Mouse (Mus musculus): ENCODE data around the gene Scnm1. TPM values are rescaled to one million over a fixed set of nuclear protein-coding genes. Genes with fewer than 3 reads are reported as not detected.

Gene Scnm1
- polyA plus RNA-seq (2014; fragmentation: Nextera tagmentation; extraction: Ambion mirVana) = 77.4 and 88.0 TPM in 2 replicates

DNA sequence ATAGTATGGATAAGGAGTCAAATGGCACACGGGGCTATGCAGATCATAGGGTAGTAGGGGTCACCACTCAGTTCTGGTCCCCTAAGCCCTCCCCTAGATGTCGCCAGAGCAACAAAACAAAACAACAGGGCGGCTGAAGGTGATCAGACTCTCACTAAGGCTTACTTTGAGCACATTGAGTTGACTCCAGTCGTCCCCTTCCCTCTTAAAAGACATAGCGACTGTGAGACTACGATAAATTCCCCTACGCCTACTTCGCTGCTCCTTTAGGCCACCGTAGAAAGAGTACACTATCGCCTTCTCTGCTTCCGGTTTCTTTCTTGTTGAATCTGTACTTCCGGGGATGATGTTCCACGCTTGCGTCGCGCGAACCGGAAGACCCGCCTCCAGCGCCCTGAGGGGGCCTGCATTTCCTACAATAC, at the start of gene Scnm1, which contains the start of gene Lysmd1:
TSS of gene Scnm1 (minus strand) at position 332 of the 422 bp plus-strand sequence.
TSS of gene Lysmd1 (plus strand) at position 409 of the 422 bp plus-strand sequence.
- no peaks in the 10 kb centered on the region for H3K9me3 ChIP-seq (ENCODE audit: control insufficient read depth, low read length)
- ATAC-seq (replicated peaks; ENCODE audit: low FRiP score) = peak; percentile 90
- no peaks in the 10 kb centered on the region for H3K36me3 ChIP-seq (ENCODE audit: control insufficient read depth, insufficient read depth, low read length)
- H3K4me2 ChIP-seq (ENCODE audit: low read depth, low read length, severe bottlenecking) = peak within 1 kb of the TSS; percentile 90
- H3K27ac ChIP-seq (ENCODE audit: low read depth, low read length) = 0 out of 2 replicates have a peak within 1 kb of the TSS, but pooled peaks have one; percentile 14
- H3K9ac ChIP-seq (ENCODE audit: low read length) = peak within 1 kb of the TSS; percentile 70
- H3K27me3 ChIP-seq (ENCODE audit: control insufficient read depth, insufficient read depth, low read length) = no peaks in the 10 kb centered on the region
- 0 out of 2 replicates have a peak, but pooled peaks cover 7% of the 10 kb centered on the region for H3K4me1 ChIP-seq (replicated peaks; ENCODE audit: control insufficient read depth, insufficient read depth, low read length)
- WGBS = 1% methylated on average over 20 of the region's 20 CpGs
- DNase-seq (ENCODE audit: low spot score) = peak; percentile 92
- H3K4me3 ChIP-seq (ENCODE audit: low read depth, low read length) = peak within 1 kb of the TSS; percentile 56

DNA sequence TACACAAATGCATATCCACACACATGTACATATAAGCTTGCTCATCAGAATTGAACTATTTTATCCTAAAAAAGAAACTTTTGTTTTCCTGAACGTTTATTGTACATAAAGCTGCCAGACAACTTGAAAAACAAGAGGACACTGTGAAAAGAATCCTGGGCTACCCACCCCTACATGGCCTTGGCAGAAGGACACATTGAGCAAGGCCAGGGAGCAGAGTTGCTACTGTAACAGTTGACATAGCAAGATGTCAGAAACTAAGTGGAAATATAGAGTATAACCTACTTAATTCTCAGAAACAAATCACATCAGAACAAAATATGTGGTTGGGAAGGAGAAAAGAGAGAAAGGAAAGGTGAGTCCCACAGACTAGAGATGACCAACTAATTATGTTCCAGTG, 48.0 kb upstream of the Scnm1 start:
- H3K4me3 ChIP-seq (ENCODE audit: low read depth, low read length) = no peak overlapping the region
- no peaks in the 10 kb centered on the region; the same call in 1 of the 2 replicates for H3K36me3 ChIP-seq (ENCODE audit: control insufficient read depth, insufficient read depth, low read length)
- DNase-seq (ENCODE audit: low spot score) = no peak
- H3K9ac ChIP-seq (ENCODE audit: low read length) = no peak overlapping the region
- no peak for ATAC-seq (replicated peaks; ENCODE audit: low FRiP score)
- no peaks in the 10 kb centered on the region for H3K27me3 ChIP-seq (ENCODE audit: control insufficient read depth, insufficient read depth, low read length)
- H3K27ac ChIP-seq (ENCODE audit: low read depth, low read length) = no peak overlapping the region
- H3K9me3 ChIP-seq (ENCODE audit: control insufficient read depth, low read length) = no peaks in the 10 kb centered on the region
- no peaks in the 10 kb centered on the region for H3K4me1 ChIP-seq (replicated peaks; ENCODE audit: control insufficient read depth, insufficient read depth, low read length)
- H3K4me2 ChIP-seq (ENCODE audit: low read depth, low read length, severe bottlenecking) = no peak overlapping the region
- 61% methylated on average over 1 of the region's 1 CpGs for WGBS

DNA sequence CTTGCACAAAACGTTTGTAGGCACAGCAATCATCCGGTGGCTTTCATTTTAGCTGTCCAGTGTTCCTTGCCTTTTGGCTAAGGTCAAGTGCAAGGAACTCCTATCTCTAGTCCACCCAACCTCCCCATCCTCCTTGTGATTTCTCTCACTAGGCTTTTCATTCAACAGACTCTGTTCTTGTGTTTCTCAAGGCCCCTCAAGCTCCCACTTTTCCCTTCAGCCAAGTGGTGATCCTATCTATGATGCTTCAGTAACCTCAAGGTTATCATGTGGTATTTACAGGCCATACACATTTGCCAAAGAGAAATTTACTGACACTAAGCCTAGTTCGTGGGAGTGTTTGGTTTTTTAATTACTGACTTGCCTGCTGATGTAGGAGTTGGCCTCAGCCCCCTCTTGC, 46.1 kb upstream of the Scnm1 start:
- Histone ChIP-seq H3K4me3 (ENCODE audit: low read depth, low read length) (no peak overlapping the region), H3K36me3 (ENCODE audit: control insufficient read depth, insufficient read depth, low read length) (no peaks in the 10 kb centered on the region), H3K9ac (ENCODE audit: low read length) (no peak overlapping the region), H3K27ac (ENCODE audit: low read depth, low read length) (no peak overlapping the region), H3K4me1 (replicated peaks; ENCODE audit: control insufficient read depth, insufficient read depth, low read length) (no peaks in the 10 kb centered on the region), H3K9me3 (ENCODE audit: control insufficient read depth, low read length) (no peaks in the 10 kb centered on the region), H3K4me2 (ENCODE audit: low read depth, low read length, severe bottlenecking) (no peak overlapping the region), H3K27me3 (ENCODE audit: control insufficient read depth, insufficient read depth, low read length) (no peaks in the 10 kb centered on the region)
- WGBS = 75% methylated on average over 3 of the region's 3 CpGs
- ATAC-seq (replicated peaks; ENCODE audit: low FRiP score) = no peak
- no peak for DNase-seq (ENCODE audit: low spot score)

DNA sequence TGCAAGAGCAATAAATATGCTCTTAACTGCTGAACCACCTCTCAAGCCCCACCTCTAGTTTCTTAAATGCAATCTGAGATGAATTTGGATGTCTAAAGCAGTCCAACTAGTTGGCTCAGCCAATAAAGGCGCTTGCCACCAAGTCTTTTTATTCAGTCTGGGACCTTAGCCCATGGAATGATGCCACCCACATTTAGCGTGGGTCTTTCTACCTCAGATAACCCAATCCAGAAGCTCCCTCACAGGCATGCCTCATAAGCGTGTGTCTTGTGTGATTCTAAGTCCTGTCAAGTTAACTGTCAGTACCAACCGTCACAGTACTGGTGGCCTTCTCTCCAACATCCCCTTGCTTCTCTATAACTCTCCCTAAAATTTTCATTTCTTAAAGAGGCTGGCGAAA, 45.1 kb upstream of the Scnm1 start:
- Histone ChIP-seq H3K27me3 (ENCODE audit: control insufficient read depth, insufficient read depth, low read length) (peaks cover under 1% of the 10 kb centered on the region), H3K4me2 (ENCODE audit: low read depth, low read length, severe bottlenecking) (no peak overlapping the region), H3K9ac (ENCODE audit: low read length) (no peak overlapping the region), H3K36me3 (ENCODE audit: control insufficient read depth, insufficient read depth, low read length) (no peaks in the 10 kb centered on the region), H3K9me3 (ENCODE audit: control insufficient read depth, low read length) (no peaks in the 10 kb centered on the region), H3K27ac (ENCODE audit: low read depth, low read length) (no peak overlapping the region; the same call in 1 of the 2 replicates), H3K4me1 (replicated peaks; ENCODE audit: control insufficient read depth, insufficient read depth, low read length) (no peaks in the 10 kb centered on the region), H3K4me3 (ENCODE audit: low read depth, low read length) (no peak overlapping the region)
- WGBS = 91% methylated on average over 5 of the region's 5 CpGs
- DNase-seq (ENCODE audit: low spot score) (no peak), ATAC-seq (replicated peaks; ENCODE audit: low FRiP score) (no peak)

DNA sequence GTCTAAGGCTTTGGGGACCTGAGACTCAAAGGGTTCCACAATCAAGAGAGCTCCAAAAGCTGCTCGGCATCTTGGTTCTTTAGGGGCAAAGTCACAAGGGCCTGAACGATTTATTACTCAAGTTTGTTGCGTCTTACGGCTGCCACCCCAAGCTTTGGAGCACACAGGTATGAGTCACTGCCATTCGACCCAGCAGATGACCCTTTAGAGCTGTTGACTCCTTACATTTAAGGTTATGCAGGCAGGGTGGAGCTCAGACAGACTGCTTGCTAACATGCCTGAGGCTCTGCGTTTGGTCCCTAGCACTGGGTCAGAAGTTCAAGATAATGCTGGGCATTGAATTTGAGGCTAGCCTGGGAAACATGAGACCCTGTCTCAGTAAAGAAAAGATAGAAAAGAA, 43.8 kb upstream of the Scnm1 start:
- Histone ChIP-seq H3K4me3 (ENCODE audit: low read depth, low read length) (no peak overlapping the region), H3K9ac (ENCODE audit: low read length) (no peak overlapping the region), H3K4me1 (replicated peaks; ENCODE audit: control insufficient read depth, insufficient read depth, low read length) (peaks cover 7% of the 10 kb centered on the region), H3K36me3 (ENCODE audit: control insufficient read depth, insufficient read depth, low read length) (no peaks in the 10 kb centered on the region), H3K9me3 (ENCODE audit: control insufficient read depth, low read length) (no peaks in the 10 kb centered on the region), H3K27me3 (ENCODE audit: control insufficient read depth, insufficient read depth, low read length) (peaks cover 14% of the 10 kb centered on the region), H3K4me2 (ENCODE audit: low read depth, low read length, severe bottlenecking) (no peak overlapping the region), H3K27ac (ENCODE audit: low read depth, low read length) (no peak overlapping the region)
- 80% methylated on average over 6 of the region's 6 CpGs for WGBS
- no peak for DNase-seq (ENCODE audit: low spot score)
- ATAC-seq (replicated peaks; ENCODE audit: low FRiP score) = no peak

DNA sequence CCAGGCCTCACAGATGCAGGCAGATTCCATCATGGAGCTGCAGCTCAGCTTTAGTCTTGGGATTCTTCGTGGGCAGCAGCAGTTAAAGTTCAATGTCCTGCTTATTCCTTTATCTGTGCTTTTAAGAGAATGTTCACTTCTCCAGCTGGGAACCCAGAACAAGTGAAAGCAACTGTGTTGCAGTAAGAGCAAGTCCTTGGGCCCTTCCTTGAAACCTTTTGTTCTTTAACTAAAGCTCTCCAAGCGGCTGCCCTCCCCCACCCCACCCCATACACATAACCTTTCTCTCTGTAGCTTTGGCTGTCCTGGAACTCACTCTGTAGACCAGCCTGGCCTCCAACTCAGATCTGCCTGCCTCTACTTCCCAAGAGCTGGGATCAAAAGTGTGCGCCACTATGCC, 42.7 kb upstream of the Scnm1 start:
- no peak for ATAC-seq (replicated peaks; ENCODE audit: low FRiP score)
- Histone ChIP-seq H3K9ac (ENCODE audit: low read length) (no peak overlapping the region), H3K27me3 (ENCODE audit: control insufficient read depth, insufficient read depth, low read length) (peaks cover 25% of the 10 kb centered on the region), H3K4me2 (ENCODE audit: low read depth, low read length, severe bottlenecking) (no peak overlapping the region), H3K36me3 (ENCODE audit: control insufficient read depth, insufficient read depth, low read length) (peaks cover 2% of the 10 kb centered on the region; the same call in 1 of the 2 replicates), H3K4me3 (ENCODE audit: low read depth, low read length) (no peak overlapping the region), H3K4me1 (replicated peaks; ENCODE audit: control insufficient read depth, insufficient read depth, low read length) (peaks cover 7% of the 10 kb centered on the region), H3K9me3 (ENCODE audit: control insufficient read depth, low read length) (no peaks in the 10 kb centered on the region), H3K27ac (ENCODE audit: low read depth, low read length) (no peak overlapping the region)
- WGBS = 59% methylated on average over 3 of the region's 3 CpGs
- no peak for DNase-seq (ENCODE audit: low spot score)

DNA sequence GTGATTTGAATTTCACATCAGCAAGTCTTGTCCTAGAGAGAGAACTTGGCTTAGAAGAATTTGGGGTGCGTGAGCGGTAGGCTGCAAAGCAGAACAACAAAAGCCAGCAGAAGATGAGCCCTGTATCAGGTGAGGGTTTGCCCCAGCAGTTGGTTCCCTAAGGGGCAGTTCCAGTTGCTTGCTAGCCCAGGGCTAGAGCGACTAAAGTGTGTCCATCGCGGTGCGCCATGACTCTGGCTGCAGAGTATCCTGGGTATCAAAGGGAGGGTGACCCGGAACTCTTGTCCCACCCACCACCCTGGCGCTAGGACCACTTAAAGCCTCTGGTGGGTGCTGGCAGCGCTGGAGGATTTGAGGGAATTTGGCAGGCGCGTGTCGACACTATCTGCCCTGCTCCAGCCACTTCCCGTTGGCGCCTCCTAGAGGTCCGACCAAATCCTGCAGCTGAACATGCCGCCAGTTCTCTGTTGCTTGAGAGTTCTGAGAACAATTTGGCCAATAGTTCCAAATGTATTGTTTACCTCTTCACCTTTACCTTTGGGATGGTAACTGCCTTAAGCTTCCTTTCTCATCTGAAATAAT, 40.3 kb upstream of the Scnm1 start:
- Histone ChIP-seq H3K9ac (ENCODE audit: low read length) (no peak overlapping the region), H3K4me1 (replicated peaks; ENCODE audit: control insufficient read depth, insufficient read depth, low read length) (peaks cover 7% of the 10 kb centered on the region), H3K36me3 (ENCODE audit: control insufficient read depth, insufficient read depth, low read length) (peaks cover 3% of the 10 kb centered on the region; the same call in 1 of the 2 replicates), H3K27me3 (ENCODE audit: control insufficient read depth, insufficient read depth, low read length) (peaks cover 34% of the 10 kb centered on the region), H3K4me3 (ENCODE audit: low read depth, low read length) (no peak overlapping the region), H3K27ac (ENCODE audit: low read depth, low read length) (no peak overlapping the region), H3K4me2 (ENCODE audit: low read depth, low read length, severe bottlenecking) (no peak overlapping the region), H3K9me3 (ENCODE audit: control insufficient read depth, low read length) (no peaks in the 10 kb centered on the region)
- ATAC-seq (replicated peaks; ENCODE audit: low FRiP score) (peak; percentile 55), DNase-seq (ENCODE audit: low spot score) (peak; percentile 92)
- 1% methylated on average over 16 of the region's 16 CpGs for WGBS

DNA sequence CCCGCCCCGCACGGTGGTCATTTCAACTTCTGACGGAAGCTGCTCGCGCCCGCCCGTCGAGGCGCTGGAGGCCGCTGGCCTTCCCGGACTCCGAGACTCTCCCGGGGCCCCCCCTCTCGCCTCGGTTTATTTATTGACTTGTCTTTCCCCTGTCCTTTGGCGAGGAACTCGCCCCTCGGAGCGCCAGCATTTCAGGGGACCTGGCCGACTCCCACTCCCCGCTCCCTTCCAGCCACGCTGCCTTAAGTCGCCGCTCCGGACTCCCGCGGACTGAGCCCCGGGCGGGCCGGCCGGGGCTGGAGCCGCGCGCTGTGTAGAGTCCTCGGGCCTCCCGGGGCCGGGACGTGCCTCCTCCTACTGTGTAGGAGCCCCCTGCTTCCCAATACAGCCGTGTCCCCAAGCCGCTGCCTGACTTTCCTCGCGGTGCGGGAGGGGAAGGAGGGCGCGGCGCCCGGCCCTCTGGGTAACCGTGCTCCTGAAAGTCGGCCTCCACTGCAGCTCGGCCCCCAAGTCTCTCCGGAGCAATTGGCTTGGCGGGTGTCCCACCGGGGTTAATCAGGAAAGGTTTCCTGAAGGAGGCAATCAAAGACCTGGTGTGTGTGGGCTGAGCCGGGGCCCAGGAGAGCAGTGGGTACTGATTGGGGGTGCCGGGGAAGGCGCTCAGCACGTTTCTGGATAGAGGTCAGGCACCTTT, 39.6 kb upstream of the Scnm1 start:
- ATAC-seq (replicated peaks; ENCODE audit: low FRiP score) (peak; percentile 24; the same call in 1 of the 2 replicates), DNase-seq (ENCODE audit: low spot score) (peak; percentile 62)
- peaks cover 7% of the 10 kb centered on the region for H3K4me1 ChIP-seq (replicated peaks; ENCODE audit: control insufficient read depth, insufficient read depth, low read length)
- H3K27me3 ChIP-seq (ENCODE audit: control insufficient read depth, insufficient read depth, low read length) = peaks cover 34% of the 10 kb centered on the region
- peak overlapping the region; percentile 29 for H3K9ac ChIP-seq (ENCODE audit: low read length)
- 3% methylated on average over 58 of the region's 58 CpGs for WGBS
- peak overlapping the region; percentile 38 for H3K4me2 ChIP-seq (ENCODE audit: low read depth, low read length, severe bottlenecking)
- peak overlapping the region; percentile 22 for H3K4me3 ChIP-seq (ENCODE audit: low read depth, low read length)
- no peaks in the 10 kb centered on the region for H3K9me3 ChIP-seq (ENCODE audit: control insufficient read depth, low read length)
- no peak overlapping the region for H3K27ac ChIP-seq (ENCODE audit: low read depth, low read length)
- peaks cover 3% of the 10 kb centered on the region; the same call in 1 of the 2 replicates for H3K36me3 ChIP-seq (ENCODE audit: control insufficient read depth, insufficient read depth, low read length)

Data from forebrain, embryonic 11.5 days (tissue).